Mouse (Mus musculus) MEL (cell line): ENCODE measurements at regions not wholly inside any gene's neighbourhood (a gene's known extent, or its start where the extent isn't known, plus 50 kb on each side); places are given as distances from the start of the nearest gene placed in this dataset.

ENCODE experiments used
- DNase-seq: peaks from one replicate; pipeline ENCODE4 v3.0.0; 2011; ENCODE audit warnings: low read depth, low spot score
- H3K27ac ChIP-seq: 2 replicates; pipeline ENCODE4 v1.5.1; 2012; ENCODE audit warnings: low read depth, mild to moderate bottlenecking, control low read depth, low read length, moderate library complexity; ENCODE audit not compliant: control insufficient read depth
- H3K27me3 ChIP-seq, 2 experiments: fragments of 150-350 bp in 1 of 2; sonication (generic) in 1 of 2; 2 replicates each; pipeline ENCODE4 v1.6.1; 2012; ENCODE audit warnings: low read length in 2 of 2, mild to moderate bottlenecking in 2 of 2, improper control_type of control experiment in 1 of 2, moderate library complexity in 1 of 2; ENCODE audit not compliant: insufficient read depth in 2 of 2, control insufficient read depth in 1 of 2
- H3K36me3 ChIP-seq, 2 experiments: 2 replicates each; pipeline ENCODE4 v1.6.1; 2012 to 2014; ENCODE audit warnings: low read length in 2 of 2, improper control_type of control experiment in 1 of 2, inconsistent platforms in 1 of 2, mild to moderate bottlenecking in 1 of 2; ENCODE audit not compliant: insufficient read depth in 2 of 2, control insufficient read depth in 1 of 2
- H3K4me1 ChIP-seq, 2 experiments: fragments of 150-350 bp in 1 of 2; sonication (generic) in 1 of 2; 2 replicates each; pipeline ENCODE4 v1.6.1; 2012; ENCODE audit warnings: low read length in 2 of 2, improper control_type of control experiment in 1 of 2, mild to moderate bottlenecking in 1 of 2; ENCODE audit not compliant: insufficient read depth in 2 of 2, control insufficient read depth in 1 of 2
- H3K4me3 ChIP-seq, 2 experiments: fragments of 150-350 bp in 1 of 2; sonication (generic) in 1 of 2; 2 replicates each; pipeline ENCODE4 v1.5.1; 2012; ENCODE audit warnings: low read depth in 2 of 2, low read length in 2 of 2, mild to moderate bottlenecking in 2 of 2, moderate library complexity in 2 of 2, control low read depth in 1 of 2, improper control_type of control experiment in 1 of 2; ENCODE audit not compliant: control insufficient read depth in 1 of 2, insufficient read depth in 1 of 2
- H3K79me2 ChIP-seq: 2 replicates; pipeline ENCODE4 v1.6.1; 2012; ENCODE audit warnings: mild to moderate bottlenecking, low read length, moderate library complexity; ENCODE audit not compliant: control insufficient read depth, poor library complexity, insufficient read depth
- H3K9ac ChIP-seq: 2 replicates; pipeline ENCODE4 v1.6.1; 2012; ENCODE audit warnings: low read depth, mild to moderate bottlenecking, control low read depth, low read length, moderate library complexity; ENCODE audit not compliant: control insufficient read depth, poor library complexity, severe bottlenecking
- H3K9me3 ChIP-seq: fragments of 150-350 bp; sonication (generic); replicated peaks from 2 replicates; pipeline ENCODE4 v1.6.1; 2012; ENCODE audit warnings: mild to moderate bottlenecking, low read length, improper control_type of control experiment, moderate library complexity; ENCODE audit not compliant: insufficient read depth
- CHD1 ChIP-seq: IDR thresholded peaks from 2 replicates; pipeline ENCODE4 v1.6.1; 2012; ENCODE audit warnings: low read depth, mild to moderate bottlenecking, inconsistent platforms, low read length, improper control_type of control experiment
- CTCF ChIP-seq, 3 experiments: IDR thresholded peaks in 2 of 3; conservative IDR thresholded peaks in 1 of 3; 2 replicates each; pipeline ENCODE4 v1.5.1; 2011 to 2012; ENCODE audit warnings: low read length in 3 of 3, low read depth in 2 of 3, mild to moderate bottlenecking in 2 of 3, improper control_type of control experiment in 1 of 3, inconsistent platforms in 1 of 3, mixed read lengths in 1 of 3, moderate library complexity in 1 of 3; ENCODE audit not compliant: control insufficient read depth in 1 of 3, insufficient read depth in 1 of 3, poor library complexity in 1 of 3, severe bottlenecking in 1 of 3
- EP300 ChIP-seq, 2 experiments: IDR thresholded peaks; 2 replicates each; pipeline ENCODE4 v1.6.1; 2011; ENCODE audit warnings: improper control_type of control experiment in 2 of 2, low read length in 2 of 2, low read depth in 1 of 2, mild to moderate bottlenecking in 1 of 2
- ETS1 ChIP-seq: IDR thresholded peaks from 2 replicates; pipeline ENCODE4 v1.6.1; 2012; ENCODE audit warnings: low read depth, mild to moderate bottlenecking, inconsistent platforms, low read length, improper control_type of control experiment, moderate library complexity
- GABPA ChIP-seq: IDR thresholded peaks from 2 replicates; pipeline ENCODE4 v1.6.1; 2012; ENCODE audit warnings: low read depth, mild to moderate bottlenecking, inconsistent platforms, low read length, improper control_type of control experiment, moderate library complexity
- HCFC1 ChIP-seq: IDR thresholded peaks from 2 replicates; pipeline ENCODE4 v1.6.1; 2012; ENCODE audit warnings: low read depth, mild to moderate bottlenecking, inconsistent platforms, low read length, improper control_type of control experiment, moderate library complexity
- JUND ChIP-seq: IDR thresholded peaks from 2 replicates; pipeline ENCODE4 v1.6.1; 2011; ENCODE audit warnings: low read depth, mild to moderate bottlenecking, improper control_type of control experiment, low read length
- KAT2A ChIP-seq: conservative IDR thresholded peaks from 2 replicates; pipeline ENCODE4 v1.6.1; 2012; ENCODE audit warnings: low read depth, low read length, improper control_type of control experiment, inconsistent platforms
- MAFK ChIP-seq: IDR thresholded peaks from 2 replicates; pipeline ENCODE4 v1.6.1; 2011; ENCODE audit warnings: low read depth, mild to moderate bottlenecking, low read length, improper control_type of control experiment, borderline replicate concordance
- MAZ ChIP-seq: IDR thresholded peaks from 2 replicates; pipeline ENCODE4 v1.6.1; 2012; ENCODE audit warnings: low read depth, mild to moderate bottlenecking, inconsistent platforms, low read length, improper control_type of control experiment
- MEF2A ChIP-seq: IDR thresholded peaks from 2 replicates; pipeline ENCODE4 v1.6.1; 2014; ENCODE audit warnings: low read depth, mild to moderate bottlenecking, inconsistent platforms, low read length, improper control_type of control experiment; ENCODE audit not compliant: poor library complexity, insufficient replicate concordance, severe bottlenecking; ENCODE audit errors: extremely low read depth
- MXI1 ChIP-seq: IDR thresholded peaks from 2 replicates; pipeline ENCODE4 v1.6.1; 2011; ENCODE audit warnings: mild to moderate bottlenecking, low read depth, low read length, improper control_type of control experiment
- NELFE ChIP-seq: IDR thresholded peaks from 2 replicates; pipeline ENCODE4 v1.6.1; 2011; ENCODE audit warnings: low read depth, low read length, improper control_type of control experiment
- RAD21 ChIP-seq: IDR thresholded peaks from 2 replicates; pipeline ENCODE4 v1.6.1; 2011; ENCODE audit warnings: mild to moderate bottlenecking, low read depth, low read length, improper control_type of control experiment
- SIN3A ChIP-seq: IDR thresholded peaks from 2 replicates; pipeline ENCODE4 v1.6.1; 2012; ENCODE audit warnings: low read length, improper control_type of control experiment, inconsistent platforms
- SMC3 ChIP-seq: IDR thresholded peaks from 2 replicates; pipeline ENCODE4 v1.6.1; 2011; ENCODE audit warnings: low read depth, low read length, improper control_type of control experiment
- USF1 ChIP-seq: IDR thresholded peaks from 2 replicates; pipeline ENCODE4 v1.6.1; 2014; ENCODE audit warnings: low read depth, mild to moderate bottlenecking, inconsistent platforms, low read length, improper control_type of control experiment, moderate library complexity
- ZKSCAN1 ChIP-seq: IDR thresholded peaks from 2 replicates; pipeline ENCODE4 v1.6.1; 2012; ENCODE audit warnings: low read depth, mild to moderate bottlenecking, inconsistent platforms, low read length, improper control_type of control experiment, moderate library complexity

DNA sequence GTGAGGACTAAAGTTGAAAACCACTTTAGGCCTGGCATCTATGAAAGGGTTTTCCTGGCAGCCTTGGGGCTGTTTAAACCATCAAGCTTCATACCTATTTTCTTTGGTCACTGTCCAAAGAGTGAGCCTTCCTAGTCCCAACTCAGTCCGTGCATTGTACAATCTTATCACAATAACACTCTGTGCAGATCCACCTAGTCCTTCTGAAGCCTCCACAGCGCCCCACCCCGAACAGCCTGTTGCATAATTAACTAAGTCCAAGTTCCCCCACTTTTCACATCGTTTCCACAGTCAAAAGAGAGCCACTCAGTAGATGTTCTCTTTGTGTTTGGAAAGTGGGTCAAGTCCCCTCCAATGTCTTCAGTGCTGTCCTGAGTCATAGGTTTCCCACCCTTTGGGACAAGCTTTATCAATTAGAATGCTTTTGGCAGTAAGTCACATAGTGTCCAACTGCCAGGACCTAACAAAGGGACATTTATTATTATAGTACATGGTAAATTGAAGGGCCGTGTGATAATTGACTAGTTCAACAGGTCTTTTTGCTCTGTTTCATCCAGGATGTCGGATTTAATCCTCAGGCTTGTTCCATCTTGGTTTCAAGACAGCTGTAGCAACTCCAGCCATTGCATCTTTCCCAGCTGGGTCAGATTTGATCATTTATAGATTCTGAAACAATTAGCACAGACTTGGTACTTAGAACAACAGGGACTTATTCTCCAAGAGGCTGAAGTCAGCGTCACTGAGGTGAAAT lies 187.0 kb upstream of the Jade1 start:
- TF ChIP-seq NELFE (no peak), MEF2A (no peak), HCFC1 (no peak), SIN3A (no peak), CTCF (IDR thresholded peaks at IDR 0.05 in 2 of 3, conservative IDR thresholded peaks at IDR 0.05 in 1 of 3; ENCODE audit: control insufficient read depth in 1 of 3, insufficient read depth in 1 of 3, low read depth in 2 of 3, low read length in 3 of 3, poor library complexity in 1 of 3, severe bottlenecking in 1 of 3) (no peak)
- H3K4me3 ChIP-seq, result no peak overlapping the region
- peak; percentile 16 for DNase-seq
- H3K27ac ChIP-seq, result no peak overlapping the region
- no peaks in the 10 kb centered on the region for H3K9me3 ChIP-seq
- H3K27me3 ChIP-seq, result no peaks in the 10 kb centered on the region
- no peaks in the 10 kb centered on the region for H3K79me2 ChIP-seq
- no peak overlapping the region for H3K9ac ChIP-seq
- no peaks in the 10 kb centered on the region for H3K4me1 ChIP-seq
- no peaks in the 10 kb centered on the region for H3K36me3 ChIP-seq

GRCm38 (mm10) chr3:41366764-41367163 lies 188.8 kb upstream of the Jade1 start:
- Histone ChIP-seq H3K27ac (no peak overlapping the region), H3K9ac (no peak overlapping the region), H3K79me2 (no peaks in the 10 kb centered on the region), H3K27me3 (no peaks in the 10 kb centered on the region), H3K4me3 (no peak overlapping the region), H3K4me1 (no peaks in the 10 kb centered on the region), H3K36me3 (no peaks in the 10 kb centered on the region), H3K9me3 (no peaks in the 10 kb centered on the region)
- TF ChIP-seq CHD1 (no peak), JUND (no peak), KAT2A (no peak), MEF2A (no peak), MAZ (no peak), HCFC1 (no peak), ZKSCAN1 (no peak), EP300 (IDR thresholded peaks at IDR 0.05; ENCODE audit: low read depth in 1 of 2, low read length in 2 of 2) (no peak), NELFE (no peak), USF1 (no peak), MXI1 (no peak), CTCF (IDR thresholded peaks at IDR 0.05 in 2 of 3, conservative IDR thresholded peaks at IDR 0.05 in 1 of 3; ENCODE audit: control insufficient read depth in 1 of 3, insufficient read depth in 1 of 3, low read depth in 2 of 3, low read length in 3 of 3, poor library complexity in 1 of 3, severe bottlenecking in 1 of 3) (no peak), MAFK (no peak), SMC3 (no peak), GABPA (no peak), RAD21 (no peak), ETS1 (no peak)
- no peak for DNase-seq
